In genomic region chr6:82821758-82822253, GRCm38 (mm10) we compare ENCODE assay signal across 8 mouse cellular contexts. TPM values are rescaled to one million over a fixed set of nuclear protein-coding genes. Genes with fewer than 3 reads are reported as not detected.
DNase-seq lines count a peak whose midpoint lies in the region; ATAC-seq and TF ChIP-seq lines count a peak whose summit lies in the region.

No protein-coding gene starts in this region.

- no peak for DNase-seq in lung, postnatal 14 days
- peak; percentile 77 for DNase-seq in intestine, embryonic 14.5 days (ENCODE audit: low spot score)
- no peak for DNase-seq in forebrain, embryonic 11.5 days (ENCODE audit: low spot score)
- DNase-seq in left cerebral cortex, adult 18-20 months (ENCODE audit: low spot score in 2 of 2): no peak
- DNase-seq in urinary bladder, postnatal 14 days (ENCODE audit: low spot score): no peak

- no peak overlapping the region for H3K4me2 ChIP-seq in lung, embryonic 15.5 days
- no peak overlapping the region for H3K4me2 ChIP-seq in intestine, embryonic 14.5 days (ENCODE audit: low read length)
- H3K4me2 ChIP-seq in forebrain, embryonic 11.5 days (ENCODE audit: low read depth, low read length, severe bottlenecking): no peak overlapping the region

- no peak overlapping the region for H3K4me3 ChIP-seq in lung, embryonic 15.5 days
- peak overlapping the region; percentile 8; the same call in 1 of the 2 replicates for H3K4me3 ChIP-seq in bone marrow macrophage, adult 2 months (ENCODE audit: insufficient read depth, low read length)
- H3K4me3 ChIP-seq in intestine, embryonic 14.5 days (ENCODE audit: low read depth, low read length): no peak overlapping the region
- H3K4me3 ChIP-seq in forebrain, embryonic 11.5 days (ENCODE audit: low read depth, low read length): no peak overlapping the region

- TF ChIP-seq POLR2A in bone marrow macrophage, adult 2 months (IDR thresholded peaks at IDR 0.05; ENCODE audit: borderline replicate concordance, low read depth, low read length): no peak

- peak; percentile 68 for ATAC-seq in lung, embryonic 15.5 days (ENCODE audit: borderline replicate concordance, extremely low read depth, low FRiP score, low TSS enrichment)
- peak; percentile 93 for ATAC-seq in intestine, embryonic 14.5 days (replicated peaks; ENCODE audit: low FRiP score, low TSS enrichment, low read depth)
- ATAC-seq in neutrophil, adult 5-6 weeks (ENCODE audit: extremely low read depth, insufficient number of reproducible peaks, low FRiP score, poor library complexity, severe bottlenecking): peak; percentile 34; the same call in 1 of the 2 replicates
- no peak for ATAC-seq in forebrain, embryonic 11.5 days (replicated peaks; ENCODE audit: low FRiP score)

- H3K36me3 ChIP-seq in lung, embryonic 15.5 days: no peaks in the 10 kb centered on the region
- H3K36me3 ChIP-seq in intestine, embryonic 14.5 days (ENCODE audit: control insufficient read depth, insufficient read depth, low read length): no peaks in the 10 kb centered on the region
- H3K36me3 ChIP-seq in forebrain, embryonic 11.5 days (ENCODE audit: control insufficient read depth, insufficient read depth, low read length): no peaks in the 10 kb centered on the region

- no peaks in the 10 kb centered on the region for H3K27me3 ChIP-seq in lung, embryonic 15.5 days
- H3K27me3 ChIP-seq in intestine, embryonic 14.5 days (replicated peaks; ENCODE audit: control insufficient read depth, insufficient read depth, low read length): no peaks in the 10 kb centered on the region
- H3K27me3 ChIP-seq in forebrain, embryonic 11.5 days (ENCODE audit: control insufficient read depth, insufficient read depth, low read length): no peaks in the 10 kb centered on the region

- H3K9ac ChIP-seq in lung, embryonic 15.5 days: no peak overlapping the region
- H3K9ac ChIP-seq in intestine, embryonic 14.5 days (ENCODE audit: low read length): no peak overlapping the region
- no peak overlapping the region for H3K9ac ChIP-seq in forebrain, embryonic 11.5 days (ENCODE audit: low read length)

- no peaks in the 10 kb centered on the region for H3K9me3 ChIP-seq in lung, embryonic 15.5 days
- H3K9me3 ChIP-seq in intestine, embryonic 14.5 days (ENCODE audit: control insufficient read depth, low read length): no peaks in the 10 kb centered on the region
- H3K9me3 ChIP-seq in forebrain, embryonic 11.5 days (ENCODE audit: control insufficient read depth, low read length): no peaks in the 10 kb centered on the region

- peak overlapping the region; percentile 82 for H3K27ac ChIP-seq in lung, embryonic 15.5 days
- peak overlapping the region; percentile 72 for H3K27ac ChIP-seq in bone marrow macrophage, adult 2 months (ENCODE audit: insufficient read depth, low read depth, low read length)
- H3K27ac ChIP-seq in intestine, embryonic 14.5 days (ENCODE audit: low read depth): peak overlapping the region; percentile 73
- H3K27ac ChIP-seq in forebrain, embryonic 11.5 days (ENCODE audit: low read depth, low read length): no peak overlapping the region

- peaks cover 11% of the 10 kb centered on the region; the same call in 1 of the 2 replicates for H3K4me1 ChIP-seq in lung, embryonic 15.5 days
- peaks cover 37% of the 10 kb centered on the region for H3K4me1 ChIP-seq in bone marrow macrophage, adult 2 months (ENCODE audit: control insufficient read depth, insufficient read depth, low read length)
- peaks cover 6% of the 10 kb centered on the region; the same call in 1 of the 2 replicates for H3K4me1 ChIP-seq in intestine, embryonic 14.5 days (replicated peaks; ENCODE audit: control insufficient read depth, insufficient read depth, low read length)
- H3K4me1 ChIP-seq in forebrain, embryonic 11.5 days (replicated peaks; ENCODE audit: control insufficient read depth, insufficient read depth, low read length): no peaks in the 10 kb centered on the region

- TF ChIP-seq CTCF in bone marrow macrophage, adult 2 months (IDR thresholded peaks at IDR 0.05; ENCODE audit: low read depth, low read length): no peak

- 10% methylated on average over 4 of the region's 4 CpGs for WGBS in lung, embryonic 15.5 days
- 15% methylated on average over 4 of the region's 4 CpGs for WGBS in intestine, embryonic 14.5 days
- 60% methylated on average over 4 of the region's 4 CpGs for WGBS in forebrain, embryonic 11.5 days

RNA-seq across cellular contexts. Expression of gene Hk2, which starts 47.6 kb away (rescaled TPM):
- 19.9 and 21.2 TPM in 2 replicates for polyA plus RNA-seq in lung, embryonic 15.5 days (2015; fragmentation: Nextera tagmentation; extraction: Ambion mirVana)
- 21.9 and 24.9 TPM in 2 replicates for polyA plus RNA-seq in bone marrow macrophage, adult 2 months (2012; ENCODE audit: insufficient read depth, insufficient read length, missing spikeins)
- 31.9 and 32.3 TPM in 2 replicates for polyA plus RNA-seq in intestine, embryonic 14.5 days (2014; fragmentation: Nextera tagmentation; extraction: Ambion mirVana)
- 31.0 and 32.4 TPM in 2 replicates for total RNA-seq in neutrophil, adult 5-6 weeks (2017)
- polyA plus RNA-seq in forebrain, embryonic 11.5 days (2014; fragmentation: Nextera tagmentation; extraction: Ambion mirVana): 21.7 and 23.1 TPM in 2 replicates
- 1 to 10 TPM; 2.5 to 4.4 TPM for total RNA-seq in left cerebral cortex, adult 18-20 months (2021)
